Mouse (Mus musculus) left cerebral cortex, postnatal 10 days (tissue): Measurements from ENCODE around the gene Nipsnap1. TPM values are rescaled to one million over a fixed set of nuclear protein-coding genes. Genes with fewer than 3 reads are reported as not detected.

Source experiments
- microRNA-seq: library from miRNA; unstranded; fragments of <30 nt; microRNA quantifications from one replicate; pipeline ENCODE4 v1.2.0, GENCODE M21; 2022
- total RNA-seq, 2 experiments: library from RNA; stranded (reverse); gene quantifications; 2 replicates each; pipeline ENCODE4 v1.2.3; 2021

The Nipsnap1 gene
- total RNA-seq, 2 experiments from 2014 or later, result 91.5 to 91.9 TPM

Small RNA genes lying within 50 kb of the gene (microRNA-seq; reads per million reads assigned to microRNA genes)
- gene Mir6918, result 7.8 reads per million, percentile 26 among the genes with 10 or more reads in this experiment

Other genes starting within 250 kb of the Nipsnap1 start
- 10 to 100 TPM; 20.3 to 21.2 TPM for gene Ascc2, start 236.2 kb upstream of the Nipsnap1 start, total RNA-seq
- gene Uqcr10, start 169.6 kb upstream of the Nipsnap1 start, total RNA-seq, result 100 to 1,000 TPM; 411 to 418 TPM
- gene Zmat5, start 169.3 kb upstream of the Nipsnap1 start, total RNA-seq, result 10 to 100 TPM; 26.8 to 28.2 TPM
- gene Cabp7, start 127.2 kb upstream of the Nipsnap1 start, total RNA-seq, result 1 to 10 TPM; 4.5 to 5.5 TPM
- gene Nf2, start 24.4 kb upstream of the Nipsnap1 start, total RNA-seq, result 100 to 1,000 TPM; 130 to 131 TPM
- 10 to 100 TPM; 39.5 to 40.2 TPM for gene Thoc5, start 21.4 kb downstream of the Nipsnap1 start, total RNA-seq
- gene Nefh, start 74.1 kb downstream of the Nipsnap1 start, total RNA-seq, result 10 to 100 TPM; 24.5 to 24.6 TPM
- 100 to 1,000 TPM; 118 to 134 TPM for gene Ap1b1, start 112.9 kb downstream of the Nipsnap1 start, total RNA-seq
- 10 to 100 TPM; 43.2 to 47.9 TPM for gene Rasl10a, start 184.2 kb downstream of the Nipsnap1 start, total RNA-seq
- gene Gas2l1, start 191.4 kb downstream of the Nipsnap1 start, total RNA-seq, result 10 to 100 TPM; 48.1 to 48.3 TPM
- gene Rhbdd3, start 225.0 kb downstream of the Nipsnap1 start, total RNA-seq, result 10 to 100 TPM; 23.4 to 24.6 TPM
- 100 to 1,000 TPM; 303 to 308 TPM for gene Ewsr1, start 225.3 kb downstream of the Nipsnap1 start, total RNA-seq